ENCODE assay signal across 19 mouse cellular contexts in the genomic region with DNA sequence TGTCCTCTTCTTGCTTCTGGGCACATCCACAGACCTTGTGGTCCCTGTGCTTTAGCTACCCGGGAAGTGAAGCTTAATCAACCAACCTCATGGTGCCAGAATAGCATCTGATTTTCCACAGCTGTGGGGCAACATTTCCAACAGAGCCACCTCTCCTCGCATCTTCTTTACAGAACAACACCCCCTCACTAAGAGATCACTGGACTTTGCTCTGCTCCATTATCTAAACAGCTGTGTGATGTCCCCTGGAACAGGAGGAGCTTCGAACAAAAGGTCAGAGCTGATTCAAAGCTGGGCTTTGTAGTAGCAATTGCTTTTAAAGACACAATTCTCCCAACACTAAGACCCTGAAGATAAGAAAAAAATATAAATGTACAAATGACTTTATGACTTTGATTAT.
"Had no signal": no experiment of that assay in that cellular context is flagged by ENCODE, and none has a peak within 500 bp of the region (broad histone marks: within the 10 kb centered on the region; RNA-seq: fewer than 3 reads in every experiment).

No protein-coding gene starts in this region.

- H3K36me3 ChIP-seq: midbrain, embryonic 10.5 days; midbrain, embryonic 12.5 days; neural tube, embryonic 13.5 days; neural tube, embryonic 15.5 days had no signal

- H3K27me3 ChIP-seq: midbrain, embryonic 12.5 days; neural tube, embryonic 13.5 days; neural tube, embryonic 15.5 days had no signal

- H3K27ac ChIP-seq: liver, embryonic 14.5 days; midbrain, embryonic 10.5 days; midbrain, embryonic 12.5 days; neural tube, embryonic 13.5 days; neural tube, embryonic 15.5 days had no signal

- ATAC-seq: midbrain, embryonic 16.5 days had no signal

- H3K9me3 ChIP-seq: midbrain, embryonic 10.5 days; midbrain, embryonic 12.5 days; neural tube, embryonic 13.5 days; neural tube, embryonic 15.5 days had no signal

- H3K4me3 ChIP-seq: midbrain, embryonic 10.5 days; midbrain, embryonic 12.5 days; myocyte; neural tube, embryonic 13.5 days; neural tube, embryonic 15.5 days had no signal

- H3K4me2 ChIP-seq: midbrain, embryonic 12.5 days; neural tube, embryonic 13.5 days; neural tube, embryonic 15.5 days had no signal

- DNase-seq: lung, adult 18-20 months; lung, postnatal 10 days; lung, postnatal 4 days; midbrain, embryonic 14.5 days; retina, postnatal 1 day; right cerebral cortex, adult 18-20 months; right cerebral cortex, postnatal 25 days; right cerebral cortex, postnatal 4 days; spleen, adult 18-20 months; thymus, adult 18-20 months; thymus, postnatal 14 days; thymus, postnatal 36 days had no signal

- H3K4me1 ChIP-seq: midbrain, embryonic 12.5 days; neural tube, embryonic 13.5 days; neural tube, embryonic 15.5 days had no signal

- H3K9ac ChIP-seq: liver, embryonic 14.5 days; midbrain, embryonic 12.5 days; neural tube, embryonic 13.5 days; neural tube, embryonic 15.5 days had no signal
